Mouse (Mus musculus) left cerebral cortex, postnatal 14 days (tissue): ENCODE measurements at regions not wholly inside any gene's neighbourhood (a gene's known extent, or its start where the extent isn't known, plus 50 kb on each side); places are given as distances from the start of the nearest gene placed in this dataset.
"Not testable (repeated sequence)": the region's sequence is repeated elsewhere in the genome, so short reads cannot be mapped to it uniquely, and the experiment has no call there.

Source experiments
- DNase-seq, 2 experiments: peaks; one replicate each; pipeline ENCODE4 v3.0.0; 2021 to 2022; ENCODE audit warnings: low spot score in 2 of 2, mixed read lengths in 1 of 2
- intact Hi-C: fragments of 180-260 bp; cut with DNase I; formaldehyde crosslinking; loops from one replicate; pipeline ENCODE4 v1.15.1; 2025

DNA sequence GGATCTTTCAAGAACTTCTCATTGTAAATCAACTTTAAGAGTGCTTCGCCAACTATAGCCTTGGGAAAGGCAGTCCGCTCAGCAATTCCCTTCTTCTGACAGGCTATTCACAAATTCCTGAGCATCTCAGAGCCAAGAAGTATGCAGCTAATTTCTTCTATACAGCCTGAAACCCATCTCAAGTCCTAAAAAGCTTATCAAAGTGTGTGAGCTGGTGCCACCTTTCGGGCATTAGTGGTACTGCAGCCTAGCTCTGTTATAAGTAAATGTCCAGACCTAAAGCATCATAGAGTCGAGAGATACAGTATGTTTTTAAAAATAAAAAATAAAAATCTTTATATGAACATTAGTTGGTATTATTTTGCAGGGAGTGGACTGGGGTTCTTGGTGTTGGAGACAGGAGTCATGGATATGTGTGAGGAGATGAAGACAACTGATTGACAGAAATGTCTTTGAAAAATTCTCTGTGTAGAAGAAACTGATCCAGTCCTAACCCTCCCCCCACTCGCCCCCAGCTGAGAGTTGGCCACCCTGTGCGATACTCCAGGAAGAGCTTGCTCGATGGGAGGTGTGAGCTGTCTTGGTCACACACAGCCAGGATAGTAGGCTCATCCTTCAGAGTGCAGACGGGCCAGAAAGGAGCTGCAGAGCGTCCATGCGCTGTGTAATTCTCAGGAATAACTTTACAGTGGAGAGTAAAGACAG lies 56.4 kb downstream of the Bod1 start:
- intact Hi-C loops, result loop anchor here (2.0 kb wide), 1 partner anchor 366 kb away; no protein-coding TSS in a partner anchor
- peak; percentile 85 to 86 for DNase-seq

DNA sequence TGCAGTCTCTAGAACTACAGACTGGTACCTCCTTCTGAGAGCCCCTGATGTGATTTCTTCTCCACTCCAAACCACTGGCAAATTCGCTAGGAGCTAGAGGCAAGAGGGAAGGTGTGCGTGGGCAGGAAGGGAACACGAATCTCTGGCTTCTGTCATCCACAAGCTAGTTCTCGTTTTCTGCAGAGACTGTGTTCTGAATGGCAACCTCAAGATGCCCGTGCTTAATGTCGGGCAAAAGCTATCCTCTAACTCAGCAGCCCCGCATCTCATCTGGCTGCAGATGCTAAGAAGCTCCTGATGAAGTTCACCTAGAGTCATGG lies 57.3 kb downstream of the Bod1 start:
- intact Hi-C loops, result loop anchor here (2.0 kb wide), 1 partner anchor 366 kb away; no protein-coding TSS in a partner anchor
- no peak for DNase-seq

DNA sequence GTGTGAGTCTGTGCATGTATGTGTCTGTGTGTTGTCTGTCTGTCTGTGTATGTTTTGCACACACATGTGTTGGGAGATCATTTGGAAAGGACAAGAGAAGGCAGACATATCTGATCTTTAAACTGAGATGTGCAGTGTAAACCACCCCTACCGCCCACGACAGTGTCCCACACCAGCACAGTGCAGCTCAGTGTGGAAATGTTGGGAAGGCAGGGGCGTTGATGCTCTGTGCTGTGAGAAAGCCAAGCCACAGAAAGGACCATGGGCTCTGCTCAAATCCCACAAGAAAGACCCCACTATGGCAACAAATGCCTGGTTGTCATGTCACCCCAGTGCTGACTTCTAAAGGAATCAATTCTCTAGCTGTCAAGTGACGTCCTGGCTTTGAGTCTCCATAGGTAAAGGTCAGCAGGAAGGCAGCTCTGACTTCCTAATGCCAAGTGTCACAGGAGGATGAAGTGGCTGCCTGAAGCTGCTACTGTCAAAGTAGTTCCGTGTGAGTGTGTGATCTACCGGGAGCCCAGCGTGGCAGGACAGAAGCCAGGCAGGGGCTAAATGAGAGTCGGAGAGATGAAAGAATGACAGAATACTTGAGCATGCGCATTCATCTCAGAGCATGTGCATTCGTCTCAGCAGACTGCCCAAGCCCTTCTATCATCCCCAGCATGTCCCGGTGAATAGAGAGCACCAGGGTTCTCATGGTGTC lies 57.8 kb downstream of the Bod1 start:
- DNase-seq, result no peak
- intact Hi-C loops, result loop anchor here (2.0 kb wide), 1 partner anchor 365 kb away; no protein-coding TSS in a partner anchor

DNA sequence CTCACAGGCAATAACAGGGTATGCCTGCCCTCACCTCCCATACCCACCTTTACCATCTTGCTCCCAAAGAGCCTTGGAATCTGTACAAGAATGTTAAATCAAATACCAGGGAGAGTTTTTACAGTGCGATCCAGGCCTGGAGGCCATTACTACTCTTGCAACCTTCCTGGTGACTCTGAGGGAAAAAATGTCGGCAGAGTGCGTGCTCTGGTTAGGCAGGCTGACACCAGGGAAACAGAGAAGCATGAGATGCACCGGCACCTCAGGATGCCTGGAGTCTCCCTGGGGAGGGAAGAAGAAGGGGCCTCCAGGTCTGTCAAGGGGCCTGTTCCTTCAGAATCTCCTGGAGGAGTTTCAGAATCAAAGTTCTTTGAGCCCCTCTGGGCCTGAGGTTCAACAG lies 63.2 kb downstream of the Bod1 start:
- intact Hi-C loops, result no loop called here
- no peak for DNase-seq

DNA sequence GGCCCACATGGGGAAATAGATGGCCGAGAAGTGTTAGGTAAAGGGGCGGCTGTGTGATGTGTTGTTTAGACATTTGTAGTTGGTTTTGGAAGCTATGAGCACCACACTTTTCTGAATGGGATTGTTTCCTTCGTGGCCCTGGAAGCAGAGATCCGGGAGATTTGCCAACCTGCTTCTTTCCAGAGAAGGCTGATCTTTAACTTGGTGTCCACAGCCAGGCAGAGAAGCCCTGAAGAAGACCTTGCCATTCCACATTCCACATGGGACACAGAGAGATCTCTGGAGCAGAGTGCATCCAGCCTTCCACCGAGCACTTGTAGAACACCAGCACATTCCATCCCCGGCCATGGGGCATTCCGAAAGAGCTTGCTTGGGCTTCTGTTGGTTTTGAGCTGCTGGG lies 70.2 kb downstream of the Bod1 start:
- DNase-seq, result no peak
- intact Hi-C loops, result no loop called here

DNA sequence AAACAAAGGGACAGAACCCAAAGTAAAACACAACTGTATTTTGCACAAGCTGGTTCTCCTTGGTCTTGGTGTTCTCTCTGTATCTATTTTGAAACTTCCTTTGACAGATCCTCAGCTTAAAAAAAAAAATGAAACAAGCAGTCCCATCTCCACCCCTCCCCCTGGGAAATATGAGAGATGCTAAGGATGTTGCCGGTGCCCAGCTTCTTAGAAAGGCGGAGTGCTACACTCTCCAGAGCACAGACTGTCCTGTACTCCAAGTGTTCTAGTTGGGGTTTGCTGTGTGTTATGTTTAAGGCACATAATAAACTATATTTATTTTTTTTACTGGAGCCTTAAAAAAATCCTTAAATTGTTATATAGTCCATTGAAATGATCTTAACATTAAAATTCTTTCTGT lies 78.1 kb downstream of the Bod1 start:
- no peak for DNase-seq
- intact Hi-C loops, result no loop called here

DNA sequence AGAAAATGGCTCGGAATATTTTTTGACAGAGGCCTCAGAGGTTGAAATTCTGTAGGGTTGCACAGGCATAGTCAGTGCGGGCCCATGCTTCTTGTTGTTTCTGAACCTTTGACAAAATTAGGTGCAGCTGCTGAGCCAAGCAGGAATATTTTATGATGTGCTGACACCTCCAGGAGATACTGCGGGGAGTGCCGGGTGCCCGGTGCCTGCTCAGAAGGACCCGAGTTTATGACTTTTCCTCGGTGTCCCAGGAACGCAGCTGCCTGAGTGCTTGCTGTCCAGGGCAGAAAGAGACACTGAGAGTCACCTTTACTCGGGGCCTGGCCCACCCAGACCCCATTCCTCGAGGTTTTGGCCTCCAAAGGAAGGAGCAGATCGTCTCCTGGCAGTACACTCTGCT lies 79.6 kb downstream of the Bod1 start:
- intact Hi-C loops, result no loop called here
- DNase-seq, result no peak

DNA sequence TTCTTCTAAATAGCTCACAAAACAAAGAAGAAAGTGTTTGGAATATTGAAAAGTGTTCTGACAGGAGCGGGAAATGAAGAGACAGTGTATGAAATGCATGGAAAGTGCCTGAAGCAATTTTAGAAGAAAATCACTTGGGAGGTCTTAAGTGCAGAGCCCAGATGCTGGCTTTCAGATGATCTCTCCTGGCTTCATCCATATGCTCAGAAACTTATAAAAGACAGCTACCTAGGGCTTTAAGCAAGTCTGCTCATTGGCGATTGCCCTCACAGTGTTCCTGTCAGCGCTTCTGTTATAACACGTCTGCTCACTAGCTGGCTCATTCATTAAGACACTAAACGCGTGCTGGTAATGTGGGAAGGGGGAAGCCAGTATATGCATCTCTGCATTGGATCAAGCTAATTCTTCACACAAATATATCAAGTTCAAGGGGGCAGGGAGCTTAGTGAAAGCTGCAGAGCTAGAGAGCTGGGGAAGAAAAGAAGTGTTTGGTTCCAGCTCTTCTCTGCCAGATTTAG lies 80.6 kb downstream of the Bod1 start:
- intact Hi-C loops, result no loop called here
- DNase-seq, result no peak

DNA sequence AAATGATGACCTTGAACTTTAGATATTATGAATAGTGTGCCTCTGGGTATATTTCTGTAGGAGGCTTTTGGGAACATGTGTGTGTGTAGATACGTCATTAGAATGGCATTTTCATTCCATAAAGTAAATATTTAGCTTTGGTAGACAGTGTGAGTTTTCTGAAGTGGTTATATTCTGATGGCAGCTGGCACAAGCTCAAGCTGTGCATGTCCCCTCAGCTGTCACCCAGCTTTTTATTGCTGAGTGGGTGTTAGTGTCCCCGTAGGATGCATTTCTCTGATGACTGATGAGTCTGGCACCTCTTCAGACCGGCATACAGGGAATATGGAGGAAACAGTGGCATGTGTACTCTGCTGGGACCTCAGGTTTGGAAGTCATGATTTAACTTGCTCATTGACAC lies 96.7 kb downstream of the Bod1 start:
- intact Hi-C loops, result no loop called here
- no peak for DNase-seq

DNA sequence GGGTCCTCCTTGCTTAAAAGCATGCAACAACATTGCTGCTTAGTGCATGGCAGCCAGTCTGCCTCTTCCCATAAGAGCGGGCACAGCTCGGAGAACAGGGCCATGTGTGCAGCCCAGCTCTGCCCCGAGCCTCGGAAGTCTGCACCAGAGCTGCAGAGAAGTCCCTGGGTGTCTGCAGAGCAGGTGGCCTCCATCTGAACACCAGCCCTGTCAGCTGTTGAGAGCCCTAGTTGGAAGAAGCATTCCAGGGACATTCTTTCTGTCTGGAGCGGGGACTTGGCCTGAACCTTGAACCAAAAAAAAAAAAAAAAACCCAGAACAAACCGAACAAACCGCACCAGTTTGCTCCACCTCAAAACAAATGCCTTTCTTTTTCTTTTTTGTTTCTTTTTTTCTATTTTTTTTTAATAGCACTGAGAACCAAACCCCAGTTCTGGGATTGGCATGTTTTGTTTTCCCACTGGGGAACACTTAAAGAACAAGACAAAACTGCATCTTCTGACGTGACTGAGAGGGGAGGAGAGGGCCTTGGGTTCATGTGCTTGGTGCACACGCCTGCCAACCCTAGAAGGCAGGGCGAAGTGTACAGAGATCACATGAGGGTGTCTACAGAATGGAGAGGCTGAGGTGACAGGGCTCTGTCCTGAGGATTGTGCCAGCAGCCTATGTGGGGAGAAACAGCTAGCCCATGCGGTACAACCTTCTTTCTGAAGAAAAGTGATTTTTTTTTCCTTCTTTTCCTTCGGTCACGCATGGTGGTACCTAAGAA lies 106.8 kb downstream of the Bod1 start:
- intact Hi-C loops, result no loop called here
- no peak for DNase-seq

- intact Hi-C loops, result no loop called here
- DNase-seq, result no peak
Observed at GRCm38 (mm10) chr11:31563826-31564741, 107.6 kb downstream of the Bod1 start.

DNA sequence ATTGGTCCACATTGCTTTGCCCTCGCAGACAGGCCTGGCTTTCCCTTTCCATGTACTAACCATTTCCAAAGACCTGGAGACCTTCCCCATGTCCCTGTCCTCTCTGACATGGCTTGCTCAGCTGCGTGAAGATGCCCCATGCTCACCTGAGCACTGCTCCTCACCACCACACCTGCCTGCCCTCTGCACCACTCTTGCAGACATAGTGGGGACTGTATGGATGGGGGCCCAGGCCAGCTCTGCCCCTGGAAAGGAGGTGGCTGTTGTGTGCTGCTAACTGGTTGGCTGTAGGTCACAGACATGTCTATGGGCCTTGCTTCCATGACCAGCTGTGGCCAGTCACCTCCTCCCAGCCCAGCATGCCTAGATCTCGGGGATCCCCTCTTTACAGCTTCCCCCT lies 108.7 kb downstream of the Bod1 start:
- intact Hi-C loops, result no loop called here
- no peak for DNase-seq

GRCm38 (mm10) chr11:31560775-31561174 lies 110.9 kb downstream of the Bod1 start:
- DNase-seq, result no peak
- intact Hi-C loops, result no loop called here

DNA sequence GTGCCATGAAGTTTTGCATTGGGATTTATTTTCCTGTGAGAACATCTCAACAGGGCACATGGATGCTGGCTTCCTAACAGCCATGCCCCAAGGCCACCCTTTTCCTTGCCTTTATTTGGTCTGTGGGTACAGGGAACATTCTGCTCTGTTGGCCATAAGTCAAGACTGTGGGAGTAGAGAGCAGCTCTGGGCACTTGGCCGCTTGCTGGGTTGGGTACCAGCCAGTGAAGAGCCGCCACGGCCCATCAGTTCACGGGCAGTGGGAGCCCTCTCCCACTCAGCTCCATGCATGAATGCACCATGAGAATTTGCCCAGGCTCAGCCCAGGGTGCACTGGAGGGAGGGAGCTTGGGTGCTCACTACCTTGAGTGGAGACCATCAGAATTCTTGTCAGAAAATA lies 116.6 kb downstream of the Bod1 start:
- peak; percentile 8 to 16 for DNase-seq
- intact Hi-C loops, result no loop called here

GRCm38 (mm10) chr11:31551614-31552271 lies 119.9 kb downstream of the Bod1 start:
- intact Hi-C loops, result no loop called here
- no peak for DNase-seq

GRCm38 (mm10) chr11:31550747-31551613 lies 120.7 kb downstream of the Bod1 start:
- intact Hi-C loops, result no loop called here
- DNase-seq, result no peak

DNA sequence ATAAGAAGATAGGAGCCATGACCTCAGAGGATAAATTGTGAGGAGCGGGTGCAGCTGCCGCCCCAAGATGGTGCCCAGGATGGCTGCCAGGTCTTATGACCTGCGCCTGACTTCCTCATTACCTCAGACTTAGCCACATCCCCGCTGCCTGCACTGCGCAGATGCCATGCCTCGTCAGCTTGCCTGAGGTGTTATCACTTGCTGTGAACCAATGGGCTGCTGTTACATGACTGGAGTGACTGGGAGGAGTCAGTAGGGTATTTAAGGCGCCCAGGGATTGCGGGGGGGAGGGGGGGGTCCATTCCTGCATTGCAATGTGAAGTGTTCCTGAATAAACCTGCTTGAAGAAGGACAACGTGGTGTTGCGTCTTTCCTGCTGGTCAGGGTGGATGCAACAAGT lies 126.2 kb downstream of the Bod1 start:
- DNase-seq, intact Hi-C loops: not testable (repeated sequence)

DNA sequence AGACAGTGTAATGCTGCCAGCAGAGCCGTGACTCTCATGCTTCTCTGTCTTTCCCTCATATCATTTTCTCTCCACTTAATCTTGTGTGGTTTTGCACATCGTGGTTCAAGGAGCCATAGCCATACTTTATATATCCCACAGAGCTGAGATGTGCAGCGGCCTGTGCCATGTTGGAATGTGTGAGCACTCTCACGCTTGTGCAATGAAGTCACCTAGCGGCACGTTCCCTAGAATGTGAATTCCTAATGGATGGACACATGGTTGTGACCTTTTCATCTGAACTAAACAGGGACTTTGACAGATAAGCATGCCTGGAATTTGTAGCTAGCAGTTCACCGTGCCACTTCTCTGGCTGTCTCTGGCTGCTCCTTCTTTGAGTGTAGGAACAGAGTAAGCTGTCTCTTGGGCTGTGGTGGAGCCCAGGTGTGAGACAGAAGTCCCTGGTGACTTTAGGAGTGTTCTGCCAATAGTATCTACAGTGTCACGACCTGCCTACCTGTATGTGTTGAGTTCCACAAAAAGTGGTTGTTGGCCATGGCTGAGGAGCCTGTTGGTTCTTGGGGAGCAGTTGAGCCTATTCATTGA lies 129.0 kb downstream of the Bod1 start:
- no peak for DNase-seq
- intact Hi-C loops, result no loop called here
